Mouse (Mus musculus) neural tube, embryonic 14.5 days (tissue): ENCODE results near the gene Tsc1. TPM values are rescaled to one million over a fixed set of nuclear protein-coding genes. Genes with fewer than 3 reads are reported as not detected.

Experiments
- ATAC-seq: fragments of 200-750 bp; cut with Nextera tagmentation; 2 replicates; pipeline ENCODE4 v1.8.0; 2017; ENCODE audit warnings: low read depth, mild to moderate bottlenecking, moderate TSS enrichment, moderate library complexity
- H3K27ac ChIP-seq: fragments of 300-500 bp; sonication (generic); 2 replicates; pipeline ENCODE4 v1.5.1; 2014; ENCODE audit warnings: low read depth, mild to moderate bottlenecking, control low read depth, low read length, moderate library complexity, mixed read lengths
- H3K27me3 ChIP-seq: fragments of 300-500 bp; sonication (generic); 2 replicates; pipeline ENCODE4 v1.6.1; 2014; ENCODE audit warnings: low read length; ENCODE audit not compliant: control insufficient read depth, insufficient read depth
- H3K36me3 ChIP-seq: fragments of 300-500 bp; sonication (generic); 2 replicates; pipeline ENCODE4 v1.6.1; 2014; ENCODE audit warnings: low read length, mixed read lengths; ENCODE audit not compliant: control insufficient read depth, insufficient read depth
- H3K4me1 ChIP-seq: fragments of 300-500 bp; sonication (generic); 2 replicates; pipeline ENCODE4 v1.6.1; 2014; ENCODE audit warnings: low read length; ENCODE audit not compliant: control insufficient read depth, insufficient read depth
- H3K4me2 ChIP-seq: fragments of 300-500 bp; sonication (generic); 2 replicates; pipeline ENCODE4 v1.6.1; 2014; ENCODE audit warnings: mild to moderate bottlenecking, low read depth, low read length, control low read depth
- H3K4me3 ChIP-seq: fragments of 300-500 bp; sonication (generic); 2 replicates; pipeline ENCODE4 v1.5.1; 2014; ENCODE audit warnings: low read depth, low read length, control low read depth, mixed read lengths
- H3K9ac ChIP-seq: fragments of 300-500 bp; sonication (generic); replicated peaks from 2 replicates; pipeline ENCODE4 v1.6.1; 2014; ENCODE audit warnings: low read depth, mild to moderate bottlenecking, control low read depth, low read length, mixed read lengths
- H3K9me3 ChIP-seq: fragments of 300-500 bp; sonication (generic); 2 replicates; pipeline ENCODE4 v1.6.1; 2016; ENCODE audit warnings: low read length; ENCODE audit not compliant: control insufficient read depth
- WGBS: fragments of 180-500 bp; shearing (Covaris S2); extraction: QIAGEN DNeasy Blood & Tissue Kit; methylation state at CpG from one replicate; pipeline ENCODE4 v1.1.7; 2014; 5-methylcytosine and 5-hydroxymethylcytosine counted together
- polyA plus RNA-seq: library from polyadenylated mRNA; unstranded; fragments of >200 nt; fragmentation: Nextera tagmentation; extraction: Ambion mirVana; gene quantifications from 2 replicates; pipeline ENCODE4 v1.2.1, GENCODE M21; 2014

Gene Tsc1
- 32.2 and 36.0 TPM in 2 replicates for polyA plus RNA-seq

DNA sequence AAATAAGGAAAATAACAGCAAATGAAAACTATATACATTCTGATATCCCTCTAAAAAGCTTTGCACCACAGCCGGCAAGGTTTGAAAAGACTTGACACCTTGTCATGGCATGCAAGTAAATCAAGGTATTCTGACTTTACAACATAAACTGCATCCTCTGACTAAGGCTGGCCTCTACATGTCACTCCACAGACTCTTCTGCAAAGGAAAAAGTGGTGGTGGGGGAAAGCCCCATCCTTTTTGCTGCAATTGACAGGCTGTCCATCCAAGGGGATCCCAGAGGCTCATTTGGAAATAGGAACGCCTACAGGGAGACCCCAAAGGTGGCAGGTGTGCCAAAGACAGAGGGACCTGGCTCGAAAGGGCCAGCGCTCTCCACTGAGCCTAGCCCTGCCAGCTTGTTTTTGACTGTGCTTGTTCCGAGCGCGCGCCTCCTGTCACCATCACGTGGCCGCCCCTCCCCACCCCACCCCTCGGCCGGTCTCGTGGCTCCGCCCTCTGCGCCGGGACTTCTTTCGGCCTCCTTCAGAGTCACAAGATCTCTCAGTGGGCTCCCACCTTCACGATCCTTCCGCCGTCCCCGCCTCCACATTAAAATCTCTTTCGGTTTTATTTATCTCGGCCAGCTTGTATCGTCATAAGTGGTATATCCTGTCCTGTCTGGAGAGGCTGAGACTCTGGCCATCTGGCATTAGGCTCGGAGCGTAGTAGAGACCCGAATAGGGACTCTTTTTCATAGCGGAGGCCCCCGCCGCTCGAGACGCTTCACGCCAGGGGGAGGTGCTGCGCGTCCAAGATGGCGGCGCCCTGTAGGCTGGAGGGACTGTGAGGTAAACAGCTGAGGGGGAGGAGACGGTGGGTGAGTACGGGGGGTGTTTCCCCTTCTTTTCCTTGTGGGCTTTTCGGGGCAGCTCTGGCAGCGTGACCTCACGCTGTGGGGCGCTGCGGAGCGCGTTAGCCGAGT lies at the start of gene Tsc1:
Tsc1 (plus strand) TSS at position 768 of the 964 bp plus-strand sequence.
- H3K36me3 ChIP-seq, result no peaks in the 10 kb centered on the region
- 2% methylated on average over 40 of the region's 47 CpGs for WGBS
- H3K4me2 ChIP-seq, result peak within 1 kb of the TSS; percentile 77
- peak within 1 kb of the TSS; percentile 91 for H3K9ac ChIP-seq
- H3K4me3 ChIP-seq, result peak within 1 kb of the TSS; percentile 97
- H3K27me3 ChIP-seq, result no peaks in the 10 kb centered on the region
- peak within 1 kb of the TSS; percentile 87 for H3K27ac ChIP-seq
- H3K4me1 ChIP-seq, result peaks cover 13% of the 10 kb centered on the region
- no peaks in the 10 kb centered on the region for H3K9me3 ChIP-seq
- ATAC-seq, result peak; percentile 95

DNA sequence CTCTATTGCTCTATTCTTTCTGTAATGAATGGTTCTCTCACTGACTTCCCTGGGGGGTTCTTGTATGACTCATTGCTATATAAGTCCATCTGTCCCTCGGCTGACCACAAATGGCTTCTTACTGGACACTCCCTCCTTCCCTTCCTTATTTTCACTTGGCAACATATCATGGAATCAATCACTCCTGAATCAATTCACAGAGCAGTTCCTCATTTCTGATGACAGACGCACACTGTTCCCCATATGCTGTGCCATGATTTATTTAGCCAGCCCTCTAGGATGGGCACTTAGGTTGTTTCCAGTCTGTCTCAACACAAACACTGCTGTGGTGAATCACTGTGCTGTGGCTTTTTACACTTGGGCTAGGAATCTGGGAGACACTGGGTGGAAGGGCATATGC lies 49.5 kb upstream of the Tsc1 start:
- H3K4me2 ChIP-seq, result no peak overlapping the region
- H3K36me3 ChIP-seq, result no peaks in the 10 kb centered on the region
- no peaks in the 10 kb centered on the region for H3K27me3 ChIP-seq
- H3K9ac ChIP-seq, result no peak overlapping the region
- ATAC-seq, result no peak
- WGBS, result 63% methylated on average over 2 of the region's 2 CpGs
- H3K27ac ChIP-seq, result no peak overlapping the region
- no peaks in the 10 kb centered on the region for H3K4me1 ChIP-seq
- H3K4me3 ChIP-seq, result no peak overlapping the region
- no peaks in the 10 kb centered on the region for H3K9me3 ChIP-seq

GRCm38 (mm10) chr2:28592809-28593208 lies 48.2 kb upstream of the Tsc1 start:
- Histone ChIP-seq H3K36me3 (no peaks in the 10 kb centered on the region), H3K9ac (no peak overlapping the region), H3K9me3 (no peaks in the 10 kb centered on the region), H3K4me2 (no peak overlapping the region), H3K4me1 (no peaks in the 10 kb centered on the region), H3K27ac (no peak overlapping the region), H3K4me3 (no peak overlapping the region), H3K27me3 (no peaks in the 10 kb centered on the region)
- WGBS, result 8% methylated on average over 15 of the region's 15 CpGs
- ATAC-seq, result no peak

DNA sequence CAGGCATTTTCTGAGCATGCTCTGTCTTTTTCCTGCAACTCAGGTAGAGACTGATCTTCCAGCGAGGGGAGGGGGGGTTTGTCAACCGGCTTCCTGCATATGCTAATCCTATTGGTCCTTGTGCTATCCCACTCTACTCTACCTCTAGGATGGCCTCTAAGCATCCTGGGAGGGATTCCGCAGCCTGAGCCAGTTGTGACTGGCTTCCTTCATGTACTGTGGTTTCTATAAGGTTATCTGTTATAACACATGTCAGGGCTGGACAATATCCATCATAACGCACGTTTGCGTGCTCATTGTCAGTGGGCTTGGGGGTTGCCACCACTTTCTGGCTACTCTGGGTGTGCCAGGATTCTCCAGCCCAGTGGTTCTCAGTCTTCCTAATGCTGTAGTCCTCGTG lies 45.0 kb upstream of the Tsc1 start:
- Histone ChIP-seq H3K4me3 (no peak overlapping the region), H3K9me3 (no peaks in the 10 kb centered on the region), H3K36me3 (no peaks in the 10 kb centered on the region), H3K4me2 (no peak overlapping the region), H3K9ac (no peak overlapping the region), H3K27me3 (no peaks in the 10 kb centered on the region), H3K27ac (no peak overlapping the region), H3K4me1 (no peaks in the 10 kb centered on the region)
- ATAC-seq, result no peak
- WGBS, result 82% methylated on average over 7 of the region's 7 CpGs

DNA sequence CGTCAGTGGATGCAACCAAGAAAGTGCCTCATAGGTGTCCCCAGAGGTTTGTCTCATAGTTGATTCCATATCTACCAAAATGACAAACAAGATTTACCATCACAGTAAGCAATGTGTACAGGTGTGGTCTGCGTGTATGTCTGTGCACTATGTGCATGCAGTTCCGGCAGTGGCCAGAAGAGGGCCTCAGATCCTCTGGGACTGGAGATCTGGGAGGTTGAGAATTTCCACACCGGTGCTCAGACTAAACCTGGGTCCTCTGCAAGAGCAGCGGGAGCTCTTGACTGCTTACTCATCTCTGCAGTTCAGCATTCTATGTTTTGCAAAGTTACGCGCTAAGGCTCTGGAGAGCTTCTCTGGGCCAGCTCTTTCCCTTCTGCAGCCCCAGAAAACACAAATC lies 44.0 kb upstream of the Tsc1 start:
- H3K9me3 ChIP-seq, result no peaks in the 10 kb centered on the region
- no peak overlapping the region for H3K4me3 ChIP-seq
- 91% methylated on average over 7 of the region's 7 CpGs for WGBS
- no peak for ATAC-seq
- H3K36me3 ChIP-seq, result no peaks in the 10 kb centered on the region
- no peak overlapping the region for H3K9ac ChIP-seq
- no peak overlapping the region for H3K27ac ChIP-seq
- no peaks in the 10 kb centered on the region for H3K4me1 ChIP-seq
- no peak overlapping the region for H3K4me2 ChIP-seq
- H3K27me3 ChIP-seq, result no peaks in the 10 kb centered on the region

DNA sequence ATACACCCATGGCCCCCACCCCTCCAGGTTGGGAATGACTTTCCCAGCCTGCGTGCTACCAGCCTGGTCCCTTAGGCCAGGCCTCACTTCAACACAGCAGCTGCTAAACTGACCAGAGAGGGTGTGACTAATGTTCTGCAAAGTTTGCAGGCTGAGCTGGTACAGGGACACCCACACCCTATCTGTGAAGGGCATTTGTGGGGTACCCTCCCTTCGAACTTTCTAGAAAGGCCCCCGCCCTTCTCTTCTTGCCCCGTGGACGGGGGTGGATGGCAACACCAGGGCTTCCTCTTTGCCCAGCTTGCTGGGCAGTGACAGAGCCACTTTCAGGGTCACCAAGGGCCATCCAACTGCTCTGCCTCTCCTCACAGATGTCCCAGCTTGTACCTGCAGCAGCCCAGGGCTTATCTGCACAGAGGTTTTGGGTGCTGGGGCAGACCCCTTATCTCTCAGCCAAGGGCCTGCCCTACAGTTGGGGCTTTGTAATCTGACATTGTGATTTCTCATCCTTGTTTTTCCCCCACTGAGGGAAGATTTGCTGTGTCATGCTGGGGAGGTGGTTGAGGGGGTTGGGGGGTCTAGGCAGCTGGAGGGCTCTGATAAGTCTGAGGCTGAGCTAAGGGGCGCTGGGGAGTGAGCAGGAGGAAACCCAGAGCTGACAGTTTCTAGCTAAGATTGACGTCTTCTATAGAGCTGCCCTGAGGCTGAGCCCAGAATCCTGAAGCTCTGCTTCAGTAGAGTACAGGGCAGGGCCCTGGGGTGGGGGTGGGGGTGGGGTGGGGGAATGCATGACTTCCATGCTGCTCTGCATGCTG lies 43.1 kb upstream of the Tsc1 start:
- Histone ChIP-seq H3K9ac (no peak overlapping the region), H3K27ac (no peak overlapping the region), H3K27me3 (no peaks in the 10 kb centered on the region), H3K4me2 (no peak overlapping the region), H3K4me1 (no peaks in the 10 kb centered on the region), H3K4me3 (no peak overlapping the region), H3K36me3 (no peaks in the 10 kb centered on the region), H3K9me3 (no peaks in the 10 kb centered on the region)
- 85% methylated on average over 6 of the region's 7 CpGs for WGBS
- ATAC-seq, result no peak

DNA sequence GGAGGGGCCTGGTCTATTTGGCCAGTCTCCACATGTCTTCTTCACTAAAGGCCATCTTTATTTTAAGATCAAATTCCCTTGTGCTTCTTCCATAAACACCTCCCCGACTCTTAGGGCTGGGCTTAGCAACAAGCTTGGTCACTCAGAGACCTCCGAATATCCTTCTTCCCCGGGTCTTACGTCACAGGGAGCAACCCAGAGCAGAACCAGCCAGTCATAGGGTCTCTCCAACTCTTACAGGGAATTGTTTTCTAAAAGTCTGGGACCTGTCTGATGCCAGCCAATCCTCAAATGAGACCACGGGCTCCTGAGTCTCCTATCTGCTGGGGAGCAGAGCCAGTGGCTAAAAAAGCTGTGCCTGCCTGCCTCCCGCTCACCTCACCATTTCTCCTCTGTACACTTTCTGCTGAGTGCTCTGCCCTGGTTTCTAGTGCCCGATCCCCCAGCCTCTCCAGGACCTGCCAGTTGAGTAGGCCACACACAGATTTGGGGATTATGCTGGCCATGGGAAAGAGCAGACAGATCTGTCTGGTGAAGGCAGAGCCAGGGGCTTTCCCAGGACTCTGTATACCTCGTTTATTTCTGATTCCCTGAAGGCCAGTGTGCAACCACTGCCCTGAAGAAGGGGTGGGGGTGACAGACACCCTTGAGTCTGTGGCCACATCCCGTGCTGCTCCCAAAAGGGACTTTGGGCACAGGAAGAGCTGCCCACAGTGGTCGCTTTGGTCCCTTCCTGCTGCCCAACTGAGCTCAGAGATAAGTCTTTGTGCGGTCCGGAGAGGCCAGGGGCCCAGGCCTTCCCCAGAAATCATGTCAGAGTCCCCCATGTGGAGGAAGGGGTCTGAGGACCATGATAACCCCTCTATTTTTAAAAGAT lies 42.1 kb upstream of the Tsc1 start:
- no peak overlapping the region for H3K27ac ChIP-seq
- no peaks in the 10 kb centered on the region for H3K4me1 ChIP-seq
- H3K4me2 ChIP-seq, result no peak overlapping the region
- no peaks in the 10 kb centered on the region for H3K27me3 ChIP-seq
- no peaks in the 10 kb centered on the region for H3K36me3 ChIP-seq
- no peak for ATAC-seq
- H3K9ac ChIP-seq, result no peak overlapping the region
- 77% methylated on average over 12 of the region's 12 CpGs for WGBS
- H3K9me3 ChIP-seq, result no peaks in the 10 kb centered on the region
- no peak overlapping the region for H3K4me3 ChIP-seq

- ATAC-seq, result no peak
- Histone ChIP-seq H3K4me2 (no peak overlapping the region), H3K27me3 (no peaks in the 10 kb centered on the region), H3K4me3 (no peak overlapping the region), H3K36me3 (no peaks in the 10 kb centered on the region), H3K9ac (no peak overlapping the region), H3K9me3 (no peaks in the 10 kb centered on the region), H3K4me1 (no peaks in the 10 kb centered on the region), H3K27ac (no peak overlapping the region)
- 76% methylated on average over 6 of the region's 6 CpGs for WGBS
Observed at GRCm38 (mm10) chr2:28599569-28599900, 41.5 kb upstream of the Tsc1 start.
